Mouse (Mus musculus) frontal cortex, adult (tissue): ENCODE data around the gene Luzp2.
"Not testable (repeated sequence)": the region's sequence is repeated elsewhere in the genome, so short reads cannot be mapped to it uniquely, and the experiment has no call there.

Experiments used
- ATAC-seq: cut with Nextera tagmentation; 2 replicates; pipeline ENCODE4 v1.9.2; 2017; ENCODE audit warnings: mild to moderate bottlenecking, moderate library complexity, mixed read lengths; ENCODE audit not compliant: low TSS enrichment

Gene Luzp2

GRCm38 (mm10) chr7:55000397-55000796 is 165.1 kb downstream of the Luzp2 start:
- no peak for ATAC-seq

- no peak for ATAC-seq
Measured at GRCm38 (mm10) chr7:55009173-55009771, 174.0 kb downstream of the Luzp2 start.

- not testable (repeated sequence) for ATAC-seq
Measured at GRCm38 (mm10) chr7:55133850-55134249, 298.6 kb downstream of the Luzp2 start.

- ATAC-seq, result no peak
Measured at GRCm38 (mm10) chr7:55188927-55189326, 353.6 kb downstream of the Luzp2 start.

GRCm38 (mm10) chr7:55189496-55189895 is 354.2 kb downstream of the Luzp2 start:
- ATAC-seq, result peak; percentile 97

- no peak for ATAC-seq
Measured at GRCm38 (mm10) chr7:55190655-55191054, 355.4 kb downstream of the Luzp2 start.

- peak; percentile 52 for ATAC-seq
Measured at GRCm38 (mm10) chr7:55198806-55199205, 363.5 kb downstream of the Luzp2 start.

- no peak for ATAC-seq
Measured at GRCm38 (mm10) chr7:55222997-55223396, 387.7 kb downstream of the Luzp2 start.

GRCm38 (mm10) chr7:55229407-55229806 is 394.1 kb downstream of the Luzp2 start:
- no peak for ATAC-seq
